Comparison of ENCODE assay signal across 8 mouse cellular contexts in the genomic region with DNA sequence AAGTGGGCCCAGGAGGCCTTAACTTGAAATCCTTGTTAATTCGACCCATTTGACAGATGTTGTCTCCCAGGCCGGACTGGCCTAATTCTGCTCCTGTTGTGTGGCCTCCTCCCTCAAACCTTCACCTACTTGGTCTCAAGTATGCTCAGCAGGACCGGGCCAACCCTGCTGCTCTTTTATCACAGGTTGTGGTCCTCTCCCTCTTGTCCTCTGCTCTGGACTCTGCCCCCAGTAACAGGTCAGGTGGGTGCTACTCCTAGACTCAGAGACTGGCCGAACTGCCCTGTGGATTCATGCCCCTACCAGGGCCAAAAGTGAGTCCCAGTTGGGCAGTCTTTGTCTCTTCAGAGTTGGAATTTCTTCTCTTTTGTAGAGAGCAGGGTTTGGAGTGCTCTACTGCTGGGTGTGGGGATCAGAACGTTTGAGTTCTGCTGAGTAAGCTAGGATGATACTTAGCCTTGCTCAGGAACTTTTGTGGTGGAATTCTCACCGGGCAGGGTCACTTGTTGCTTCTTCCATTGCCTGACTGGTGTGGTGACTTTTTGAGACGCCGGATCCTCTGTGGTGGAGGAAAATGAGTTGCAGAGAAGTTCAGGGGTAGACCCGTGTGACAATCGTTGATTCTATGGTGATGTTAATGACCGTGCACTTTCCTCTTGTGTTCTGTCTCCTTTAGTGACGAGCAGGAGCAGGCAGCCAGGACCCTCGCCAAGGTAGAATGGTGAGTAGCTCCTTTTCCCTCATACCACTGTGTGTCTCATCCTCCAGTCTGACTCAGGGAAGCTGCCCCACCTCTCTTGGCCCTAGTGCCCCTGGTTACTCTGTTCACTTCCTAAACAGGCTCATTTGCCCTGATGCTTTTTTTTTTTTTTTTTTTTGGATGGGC. TPM values are rescaled to one million over a fixed set of nuclear protein-coding genes. Genes with fewer than 3 reads are reported as not detected.
DNase-seq lines count a peak whose midpoint lies in the region; ATAC-seq and TF ChIP-seq lines count a peak whose summit lies in the region.

No protein-coding gene starts in this region.

- H3K27me3 ChIP-seq in MEL (ENCODE audit: control insufficient read depth in 1 of 2, insufficient read depth in 2 of 2, low read length in 2 of 2): no peaks in the 10 kb centered on the region
- H3K27me3 ChIP-seq in hindbrain, embryonic 14.5 days (ENCODE audit: control insufficient read depth, insufficient read depth, low read length): no peaks in the 10 kb centered on the region
- H3K27me3 ChIP-seq in liver, embryonic 12.5 days (replicated peaks): no peaks in the 10 kb centered on the region

- peak overlapping the region; percentile 69 for H3K9ac ChIP-seq in MEL (ENCODE audit: control insufficient read depth, low read depth, low read length, poor library complexity, severe bottlenecking)
- peak overlapping the region; percentile 68 for H3K9ac ChIP-seq in hindbrain, embryonic 14.5 days
- peak overlapping the region; percentile 79 for H3K9ac ChIP-seq in liver, embryonic 12.5 days

- intact Hi-C loops in left cerebral cortex, postnatal 36 days (cut with DNase I): no loop called here

- H3K27ac ChIP-seq in MEL (ENCODE audit: control insufficient read depth, low read depth, low read length): peak overlapping the region; percentile 56
- H3K27ac ChIP-seq in hindbrain, embryonic 14.5 days: peak overlapping the region; percentile 91; the same call in 1 of the 2 replicates
- peak overlapping the region; percentile 88 for H3K27ac ChIP-seq in liver, embryonic 12.5 days

- peak overlapping the region; percentile 65 to 83 for H3K4me3 ChIP-seq in MEL (ENCODE audit: control insufficient read depth in 1 of 2, insufficient read depth in 1 of 2, low read depth in 2 of 2, low read length in 2 of 2)
- peak overlapping the region; percentile 62 for H3K4me3 ChIP-seq in hindbrain, embryonic 14.5 days (replicated peaks; ENCODE audit: low read length)
- peak overlapping the region; percentile 76 for H3K4me3 ChIP-seq in liver, embryonic 12.5 days

- H3K4me1 ChIP-seq in MEL (ENCODE audit: control insufficient read depth in 1 of 2, insufficient read depth in 2 of 2, low read length in 2 of 2): peaks cover 5 to 17% of the 10 kb centered on the region in 2 experiments; a peak in 3 of 4 replicates
- peaks cover 32% of the 10 kb centered on the region for H3K4me1 ChIP-seq in hindbrain, embryonic 14.5 days (replicated peaks; ENCODE audit: control insufficient read depth, insufficient read depth, low read length)
- H3K4me1 ChIP-seq in liver, embryonic 12.5 days: peaks cover 65% of the 10 kb centered on the region

- no peaks in the 10 kb centered on the region for H3K9me3 ChIP-seq in MEL (replicated peaks; ENCODE audit: insufficient read depth, low read length)
- H3K9me3 ChIP-seq in hindbrain, embryonic 14.5 days (ENCODE audit: control insufficient read depth, low read length): no peaks in the 10 kb centered on the region
- no peaks in the 10 kb centered on the region for H3K9me3 ChIP-seq in liver, embryonic 12.5 days (replicated peaks)

- ATAC-seq in hindbrain, embryonic 14.5 days (ENCODE audit: low FRiP score): no peak
- no peak for ATAC-seq in liver, embryonic 12.5 days

- TF ChIP-seq EP300 in MEL (IDR thresholded peaks at IDR 0.05; ENCODE audit: low read depth in 1 of 2, low read length in 2 of 2): no peak

- DNase-seq in heart, adult 11 months: peak; percentile 95
- no peak for DNase-seq in heart, adult 18-20 months
- peak; percentile 48 for DNase-seq in MEL (ENCODE audit: low read depth, low spot score)
- DNase-seq in hindbrain, embryonic 14.5 days (ENCODE audit: low spot score): no peak
- DNase-seq in left cerebral cortex, postnatal 36 days (ENCODE audit: low spot score in 2 of 2): no peak
- DNase-seq in frontal cortex, postnatal 10 days (ENCODE audit: low spot score in 2 of 2): no peak
- no peak for DNase-seq in urinary bladder, postnatal 36 days (ENCODE audit: low spot score in 2 of 2)

- peak overlapping the region; percentile 81 for H3K4me2 ChIP-seq in hindbrain, embryonic 14.5 days (replicated peaks)
- peak overlapping the region; percentile 89 for H3K4me2 ChIP-seq in liver, embryonic 12.5 days

- 31% methylated on average over 13 of the region's 13 CpGs for WGBS in hindbrain, embryonic 14.5 days
- WGBS in liver, embryonic 12.5 days (ENCODE audit: insufficient replicate concordance): 31% methylated on average over 13 of the region's 13 CpGs

- peaks cover 26% of the 10 kb centered on the region for H3K79me2 ChIP-seq in MEL (ENCODE audit: control insufficient read depth, insufficient read depth, low read length, poor library complexity)

- TF ChIP-seq POLR2A in MEL (IDR thresholded peaks at IDR 0.05; ENCODE audit: control insufficient read depth in 1 of 2, insufficient read depth in 1 of 2, low read depth in 1 of 2, low read length in 2 of 2, poor library complexity in 1 of 2): 0 out of 4 replicates have a peak, but pooled peaks of 1 of the 2 experiments have one; percentile 4

- TF ChIP-seq RAD21 in MEL (IDR thresholded peaks at IDR 0.05; ENCODE audit: low read depth, low read length): no peak

- TF ChIP-seq CTCF in MEL (IDR thresholded peaks at IDR 0.05 in 2 of 3, conservative IDR thresholded peaks at IDR 0.05 in 1 of 3; ENCODE audit: control insufficient read depth in 1 of 3, insufficient read depth in 1 of 3, low read depth in 2 of 3, low read length in 3 of 3, poor library complexity in 1 of 3, severe bottlenecking in 1 of 3): no peak

- H3K36me3 ChIP-seq in MEL (ENCODE audit: control insufficient read depth in 1 of 2, insufficient read depth in 2 of 2, low read length in 2 of 2): peaks cover 0 to 13% of the 10 kb centered on the region in 2 experiments; a peak in 2 of 4 replicates
- peaks cover 9% of the 10 kb centered on the region for H3K36me3 ChIP-seq in hindbrain, embryonic 14.5 days (replicated peaks; ENCODE audit: control insufficient read depth, insufficient read depth)
- peaks cover 25% of the 10 kb centered on the region for H3K36me3 ChIP-seq in liver, embryonic 12.5 days

TF ChIP-seq in MEL, 35 proteins besides CTCF, POLR2A, EP300 and RAD21:
- no peak for TF ChIP-seq ZC3H11A (IDR thresholded peaks at IDR 0.05; ENCODE audit: low read depth, low read length)
- TF ChIP-seq ZNF384 (IDR thresholded peaks at IDR 0.05; ENCODE audit: low read depth, low read length): peak; percentile 50
- no peak for TF ChIP-seq POLR2AphosphoS2 (IDR thresholded peaks at IDR 0.05; ENCODE audit: low read length)
- TF ChIP-seq MAFK (IDR thresholded peaks at IDR 0.05; ENCODE audit: borderline replicate concordance, low read depth, low read length): peak; percentile 64; the same call in 1 of the 2 replicates

RNA-seq across cellular contexts. Expression of gene Mtmr4, which starts 1.0 kb away (rescaled TPM):
- total RNA-seq in heart, adult 18-20 months (2021): 10 to 100 TPM; 22.9 to 25.2 TPM
- 25.0 and 32.4 TPM in 2 replicates for total RNA-seq in MEL (2012; rRNA removed)
- 10 to 100 TPM in 1 of 2 experiments, not detected in 1; 25.9 TPM for polyA plus RNA-seq in MEL (2012; ENCODE audit: insufficient read depth in 1 of 2, insufficient read length in 2 of 2, low read depth in 1 of 2, low replicate concordance in 2 of 2, missing spikeins in 1 of 2)
- polyA plus RNA-seq in hindbrain, embryonic 14.5 days (2014; fragmentation: Nextera tagmentation; extraction: Ambion mirVana): 53.4 and 68.7 TPM in 2 replicates
- 17.5 and 19.3 TPM in 2 replicates for polyA plus RNA-seq in liver, embryonic 12.5 days (2016; fragmentation: Nextera tagmentation; extraction: Ambion mirVana)
- total RNA-seq in left cerebral cortex, postnatal 36 days (2021): 10 to 100 TPM; 88.0 to 93.4 TPM

RNA-seq across cellular contexts. Expression of gene Hsf5, which starts 24.0 kb away (rescaled TPM):
- total RNA-seq in heart, adult 18-20 months (2021): not detected
- not detected in 2 replicates for total RNA-seq in MEL (2012; rRNA removed)
- polyA plus RNA-seq in MEL (2012; ENCODE audit: insufficient read depth in 1 of 2, insufficient read length in 2 of 2, low read depth in 1 of 2, low replicate concordance in 2 of 2, missing spikeins in 1 of 2): under 1 TPM in 1 of 2 experiments, not detected in 1; 0.03 TPM
- polyA plus RNA-seq in hindbrain, embryonic 14.5 days (2014; fragmentation: Nextera tagmentation; extraction: Ambion mirVana): 0.31 and 0.33 TPM in 2 replicates
- polyA plus RNA-seq in liver, embryonic 12.5 days (2016; fragmentation: Nextera tagmentation; extraction: Ambion mirVana): 0.02 and 0.05 TPM in 2 replicates
- total RNA-seq in left cerebral cortex, postnatal 36 days (2021): under 1 TPM; 0.42 to 0.57 TPM

RNA-seq across cellular contexts. Expression of gene Sept4, which starts 24.3 kb away (rescaled TPM):
- total RNA-seq in heart, adult 18-20 months (2021): 10 to 100 TPM; 31.8 to 37.7 TPM
- 1.0 and 1.5 TPM in 2 replicates for total RNA-seq in MEL (2012; rRNA removed)
- polyA plus RNA-seq in MEL (2012; ENCODE audit: insufficient read depth in 1 of 2, insufficient read length in 2 of 2, low read depth in 1 of 2, low replicate concordance in 2 of 2, missing spikeins in 1 of 2): 1 to 10 TPM in 1 of 2 experiments, not detected in 1; 2.4 TPM
- 26.2 and 29.6 TPM in 2 replicates for polyA plus RNA-seq in hindbrain, embryonic 14.5 days (2014; fragmentation: Nextera tagmentation; extraction: Ambion mirVana)
- 10.0 and 10.1 TPM in 2 replicates for polyA plus RNA-seq in liver, embryonic 12.5 days (2016; fragmentation: Nextera tagmentation; extraction: Ambion mirVana)
- total RNA-seq in left cerebral cortex, postnatal 36 days (2021): 100 to 1,000 TPM; 161 to 227 TPM

RNA-seq across cellular contexts. Expression of gene Gm11492, which starts 26.5 kb away (rescaled TPM):
- total RNA-seq in heart, adult 18-20 months (2021): not detected
- not detected in 2 replicates for total RNA-seq in MEL (2012; rRNA removed)
- not detected for polyA plus RNA-seq in MEL (2012; ENCODE audit: insufficient read depth in 1 of 2, insufficient read length in 2 of 2, low read depth in 1 of 2, low replicate concordance in 2 of 2, missing spikeins in 1 of 2)
- not detected in 2 replicates for polyA plus RNA-seq in hindbrain, embryonic 14.5 days (2014; fragmentation: Nextera tagmentation; extraction: Ambion mirVana)
- polyA plus RNA-seq in liver, embryonic 12.5 days (2016; fragmentation: Nextera tagmentation; extraction: Ambion mirVana): not detected in 2 replicates
- under 1 TPM in 1 of 2 experiments, not detected in 1; 0.20 TPM for total RNA-seq in left cerebral cortex, postnatal 36 days (2021)

Comparison
In these comparisons a context has a peak if more than half of its experiments do, and no peak if none do; other contexts are left out.
1. DNase-seq: peak in heart, adult 11 months (single experiment) and MEL (single experiment); none in heart, adult 18-20 months (0 of 2), hindbrain, embryonic 14.5 days (single experiment), left cerebral cortex, postnatal 36 days (0 of 2), frontal cortex, postnatal 10 days (0 of 2) and urinary bladder, postnatal 36 days (0 of 2).
2. RNA of gene Sept4, which starts 24.3 kb away (total RNA-seq): 161 to 227 TPM in left cerebral cortex, postnatal 36 days and 31.8 to 37.7 TPM in heart, adult 18-20 months; 1.0 to 1.5 TPM in MEL; every median in the first group is over 10 times any median in the second.
3. Peak in every context shown above with its lines, with median percentiles within 50 percentile points of each other: H3K27ac ChIP-seq, H3K4me3 ChIP-seq and H3K9ac ChIP-seq.